Mouse (Mus musculus): ENCODE measurements at regions not wholly inside any gene's neighbourhood (a gene's known extent, or its start where the extent isn't known, plus 50 kb on each side); places are given as distances from the start of the nearest gene placed in this dataset.
"Not testable (repeated sequence)": the region's sequence is repeated elsewhere in the genome, so short reads cannot be mapped to it uniquely, and the experiment has no call there.

- DNase-seq (ENCODE audit: low spot score): no peak
Measured at GRCm38 (mm10) chr12:33496306-33496705, 66.9 kb downstream of the Twistnb start.

- peak; percentile 28 for DNase-seq (ENCODE audit: low spot score)
Measured at GRCm38 (mm10) chr12:33497319-33497892, 68.0 kb downstream of the Twistnb start.

DNA sequence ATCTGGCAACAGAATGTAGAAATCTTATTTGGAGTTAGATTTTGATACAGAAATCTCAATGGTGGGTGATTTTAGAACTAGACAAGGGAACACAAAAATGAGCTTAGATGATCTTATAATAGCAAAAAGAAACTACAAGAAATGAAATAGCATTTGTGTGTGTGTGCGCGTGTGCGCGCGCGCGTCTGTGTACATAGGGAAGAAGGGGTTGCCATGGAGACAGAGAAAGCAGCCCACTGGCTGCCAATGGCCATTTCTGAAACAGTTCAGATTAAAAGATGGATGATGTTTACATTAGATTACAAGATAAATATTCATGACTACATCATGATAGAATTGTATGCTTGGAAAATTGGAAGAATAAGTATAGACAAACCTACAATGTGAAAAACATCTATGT, 112.1 kb downstream of the Twistnb start:
- no peak for DNase-seq (ENCODE audit: low spot score)

DNA sequence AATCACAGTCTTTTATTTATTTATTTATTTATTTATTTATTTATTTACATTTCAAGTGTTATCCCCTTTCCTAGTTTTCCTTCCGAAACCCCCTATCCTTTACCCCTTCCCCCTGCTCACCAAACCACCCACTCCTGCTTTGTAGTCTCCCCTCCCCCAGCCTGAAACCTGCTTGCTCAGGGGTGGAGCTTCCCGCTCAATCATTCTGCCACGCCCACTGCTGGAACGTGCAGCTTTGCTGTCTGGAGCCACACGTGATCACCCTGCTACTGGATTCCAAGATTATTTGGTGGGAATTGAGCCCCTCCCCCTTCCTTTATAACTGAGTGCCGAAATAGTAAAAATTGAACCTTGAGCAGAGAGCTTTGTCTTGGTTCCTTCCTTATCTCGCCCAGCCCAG, 122.2 kb downstream of the Twistnb start:
- not testable (repeated sequence) for DNase-seq (ENCODE audit: low spot score)

- DNase-seq (ENCODE audit: low spot score): no peak
Measured at GRCm38 (mm10) chr12:33552231-33552630, 122.8 kb downstream of the Twistnb start.

DNA sequence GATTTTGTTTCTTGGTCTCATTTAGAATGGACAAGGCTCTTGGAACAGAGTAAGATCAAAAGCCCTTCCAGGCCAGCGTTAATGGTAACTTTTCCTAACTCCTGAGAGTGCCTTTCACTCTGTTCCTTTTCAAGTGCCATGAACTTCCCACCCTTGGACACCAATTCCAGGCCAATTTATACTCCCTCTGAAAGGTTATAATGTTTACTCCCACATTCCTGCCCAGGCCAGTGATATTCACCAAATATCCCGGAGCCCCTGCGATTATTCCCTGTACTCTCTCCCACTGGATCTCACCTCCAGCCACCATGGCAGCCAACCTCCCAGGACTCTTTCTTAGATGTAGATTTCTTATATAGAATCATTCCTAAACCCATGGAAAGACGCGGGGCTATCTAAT, 123.2 kb downstream of the Twistnb start:
- DNase-seq (ENCODE audit: low spot score): no peak

DNA sequence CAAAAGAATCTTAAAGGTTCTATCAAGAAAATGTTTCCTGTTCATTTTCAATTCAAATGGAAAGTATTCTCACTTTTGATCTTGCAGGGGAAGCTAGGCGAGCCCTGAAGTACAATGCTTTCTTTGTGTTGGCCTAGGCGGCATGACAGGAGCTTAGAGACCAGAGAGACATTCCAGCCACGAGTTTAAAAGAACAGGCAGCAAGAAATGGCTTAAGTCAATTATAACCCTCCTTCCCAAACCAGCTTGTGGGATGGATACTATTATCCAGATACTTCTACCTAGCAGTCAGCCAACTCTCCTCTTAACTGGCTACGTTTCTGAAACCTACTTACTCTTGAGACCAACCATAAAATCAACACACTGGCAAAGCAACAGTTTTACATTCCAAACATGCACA, 124.3 kb downstream of the Twistnb start:
- DNase-seq (ENCODE audit: low spot score): no peak

DNA sequence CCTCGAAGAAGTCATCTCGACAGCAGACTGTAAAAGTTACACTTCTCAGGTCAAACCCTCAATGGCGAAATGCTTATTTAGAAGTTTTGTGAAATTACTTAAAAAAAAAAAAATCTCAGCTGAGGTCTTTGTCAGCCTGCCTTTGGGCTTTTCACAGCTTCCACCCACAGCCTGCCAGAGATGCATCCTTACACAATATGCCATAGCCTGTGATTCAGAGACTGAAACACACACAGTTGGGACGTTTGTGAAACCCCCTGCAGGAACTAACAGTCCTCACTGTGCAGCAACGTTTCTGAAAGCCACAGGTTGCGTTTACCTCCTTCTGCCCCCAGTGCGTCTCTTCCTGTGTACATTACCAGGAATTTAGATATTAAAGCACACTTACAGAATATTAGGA, 131.7 kb downstream of the Twistnb start:
- DNase-seq (ENCODE audit: low spot score): peak; percentile 37

DNA sequence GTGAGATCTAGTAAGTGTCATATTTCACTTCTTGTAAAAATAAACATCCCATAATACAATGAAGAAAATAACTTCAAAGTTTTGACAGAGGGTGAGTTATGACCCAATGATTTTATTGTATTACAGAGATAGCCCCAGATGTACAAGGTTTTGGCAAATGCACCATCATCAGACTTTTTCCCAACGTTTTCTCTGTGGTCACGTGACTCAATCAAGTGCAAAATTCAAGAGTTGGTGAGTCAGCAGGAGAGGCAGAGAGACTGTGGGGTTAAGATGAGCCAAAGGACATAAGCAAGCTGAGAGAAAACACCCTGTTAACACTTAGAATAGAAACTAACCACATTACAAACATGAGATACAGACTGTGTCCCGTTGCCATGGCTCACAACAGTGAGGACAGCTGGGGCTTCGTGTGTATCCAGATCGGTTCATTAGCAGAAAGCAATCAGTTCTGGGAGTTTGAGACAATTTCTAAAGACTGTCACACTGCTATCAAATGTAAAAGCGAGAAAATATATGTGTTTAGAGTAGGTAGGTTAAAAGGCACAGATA, 148.5 kb downstream of the Twistnb start:
- peak; percentile 46 for DNase-seq (ENCODE audit: low spot score)

DNA sequence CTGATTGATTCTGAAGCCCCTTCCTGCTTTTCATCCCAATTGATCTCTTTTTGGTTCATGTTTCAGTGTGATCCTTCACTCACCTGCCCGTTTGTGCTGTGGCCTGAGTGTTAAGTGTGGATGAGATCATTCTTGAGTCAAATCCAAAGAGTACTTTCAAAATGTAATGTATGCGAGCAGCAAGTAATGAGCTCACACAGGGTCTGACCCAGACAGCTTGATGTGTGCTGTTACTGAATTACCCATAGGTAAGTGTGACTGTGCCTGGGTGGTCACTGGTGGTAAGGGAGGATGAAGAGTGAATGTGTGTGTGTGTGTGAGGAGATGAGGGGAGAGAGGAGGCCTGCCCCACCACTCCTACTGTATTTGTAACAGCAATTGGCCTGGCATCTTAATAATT, 151.4 kb downstream of the Twistnb start:
- DNase-seq (ENCODE audit: low spot score): no peak

GRCm38 (mm10) chr12:33591031-33591430, 161.6 kb downstream of the Twistnb start:
- no peak for DNase-seq (ENCODE audit: low spot score)

GRCm38 (mm10) chr12:33592431-33592911, 163.0 kb downstream of the Twistnb start:
- DNase-seq (ENCODE audit: low spot score): no peak

DNA sequence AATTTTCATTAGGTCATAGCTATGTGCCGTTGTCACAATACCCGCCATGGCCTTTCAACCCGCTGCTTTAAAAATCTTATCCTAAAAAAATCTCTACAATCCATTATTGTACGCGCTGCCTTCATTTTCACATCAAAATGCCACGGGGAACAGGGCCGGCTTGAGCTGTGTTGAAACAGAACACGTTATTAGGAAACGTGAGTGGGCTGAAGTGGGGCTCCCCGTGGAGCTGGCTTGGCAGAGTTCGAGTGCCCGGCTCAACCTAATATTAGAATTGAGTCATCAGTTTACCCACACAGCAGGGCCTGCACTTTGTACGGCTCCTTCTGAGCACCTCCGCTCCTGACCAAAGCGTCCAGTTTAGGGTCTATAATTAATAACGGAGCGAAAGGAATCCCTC, 163.5 kb downstream of the Twistnb start:
- peak; percentile 15 for DNase-seq (ENCODE audit: low spot score)

- DNase-seq (ENCODE audit: low spot score): no peak
Measured at GRCm38 (mm10) chr12:33593685-33594084, 164.2 kb downstream of the Twistnb start.

DNA sequence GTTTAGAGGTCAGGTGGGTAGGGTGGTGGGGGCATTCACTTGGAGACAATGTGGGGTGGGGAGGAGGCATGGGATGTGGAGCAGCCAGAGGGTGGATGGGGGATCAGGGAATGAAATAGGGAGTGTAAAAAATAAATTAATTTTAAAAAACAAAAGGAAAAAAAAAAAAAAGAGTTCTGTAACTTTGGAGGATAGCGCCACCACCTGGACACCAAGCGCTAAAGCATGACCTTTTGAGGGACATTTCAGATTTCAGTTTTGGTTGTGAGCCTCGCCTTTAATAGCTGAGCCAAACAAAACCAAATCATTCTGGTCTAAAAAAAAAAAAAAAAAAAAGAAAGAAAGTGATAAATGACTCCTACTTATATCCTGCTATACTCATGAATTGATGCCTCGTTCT, 176.0 kb downstream of the Twistnb start:
- DNase-seq (ENCODE audit: low spot score): no peak

- no peak for DNase-seq (ENCODE audit: low spot score)
Measured at GRCm38 (mm10) chr12:33607811-33608602, 178.6 kb downstream of the Twistnb start.

- no peak for DNase-seq (ENCODE audit: low spot score)
Measured at GRCm38 (mm10) chr12:33612378-33612777, 182.9 kb downstream of the Twistnb start.

DNA sequence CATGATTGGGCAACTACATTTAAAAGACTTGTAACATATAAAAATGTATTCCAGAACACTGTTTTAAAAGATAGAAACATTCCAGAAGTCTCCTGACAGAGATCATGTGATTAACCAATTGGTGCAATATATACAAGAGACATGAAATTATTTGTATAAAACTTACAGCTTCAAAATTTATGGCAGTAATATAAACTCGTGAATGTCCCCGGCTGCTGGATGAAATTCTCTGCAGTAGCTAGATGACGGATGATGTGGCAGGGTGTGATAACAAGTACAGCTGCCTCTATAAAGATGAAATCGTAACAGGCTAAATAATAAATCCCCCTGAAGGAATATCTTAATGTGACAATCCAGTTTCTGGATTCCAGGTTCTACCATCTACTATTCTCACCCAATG, 191.0 kb downstream of the Twistnb start:
- no peak for DNase-seq (ENCODE audit: low spot score)

GRCm38 (mm10) chr12:33626092-33626882, 196.9 kb downstream of the Twistnb start:
- DNase-seq (ENCODE audit: low spot score): no peak

DNA sequence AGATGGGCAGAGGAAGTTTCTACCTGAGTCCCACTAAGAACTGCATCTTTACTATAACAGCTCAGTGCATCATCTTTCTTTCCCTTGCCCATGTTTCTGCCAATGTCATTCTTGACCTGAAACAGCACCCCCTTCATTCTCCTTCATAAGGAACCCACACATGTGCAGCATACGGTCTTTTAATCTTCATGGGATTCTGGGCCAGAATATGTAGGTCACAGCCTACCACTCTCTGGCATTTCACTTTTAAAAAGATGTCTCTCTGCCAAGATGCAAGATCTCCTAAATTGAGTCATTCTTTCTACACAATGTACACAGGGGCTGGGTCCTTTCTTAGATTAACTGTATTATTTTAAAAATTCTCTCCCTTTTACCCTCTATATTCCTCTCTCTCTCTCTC, 223.2 kb downstream of the Twistnb start:
- DNase-seq (ENCODE audit: low spot score): no peak

- no peak for DNase-seq (ENCODE audit: low spot score)
Measured at GRCm38 (mm10) chr12:33675508-33675907, 246.1 kb downstream of the Twistnb start.

DNA sequence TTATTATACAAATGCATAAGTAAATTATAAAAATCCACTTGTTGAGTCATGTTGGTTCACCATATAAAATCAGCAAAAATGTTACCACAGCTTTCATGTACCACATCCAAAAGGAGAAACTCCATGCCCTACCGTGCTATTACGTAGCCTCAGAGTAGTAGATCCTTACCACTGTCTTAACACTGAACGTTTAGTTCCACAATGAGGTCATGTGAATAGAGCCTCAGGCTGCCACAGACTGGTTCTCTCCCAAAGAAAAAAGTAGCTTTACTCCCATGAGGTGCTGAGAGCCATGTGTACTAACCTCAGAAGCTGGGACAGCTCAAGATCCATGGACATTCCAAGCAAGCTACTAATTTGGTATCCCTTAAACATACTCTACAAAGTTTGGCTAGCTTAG, 235.4 kb upstream of the Ferd3l start:
- DNase-seq (ENCODE audit: low spot score): no peak

DNA sequence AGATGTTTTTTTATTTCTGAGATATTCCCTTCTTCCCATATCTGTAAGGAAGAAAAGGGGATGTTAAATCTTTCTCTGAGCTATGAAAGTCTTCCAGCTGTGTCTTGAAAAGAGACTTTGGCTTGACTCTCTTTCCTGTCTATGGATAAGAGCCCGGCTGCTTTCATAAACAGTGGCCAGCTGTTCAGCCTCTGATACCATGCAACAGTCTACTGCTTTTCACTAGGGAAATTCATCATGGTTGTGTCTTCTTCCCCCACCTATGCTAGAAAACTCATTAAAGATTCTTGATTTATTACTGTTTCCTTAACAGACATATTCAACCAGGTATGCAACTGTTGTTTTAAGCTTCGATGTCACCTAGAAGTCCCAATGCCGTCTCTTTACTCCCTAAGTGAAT, 213.8 kb upstream of the Ferd3l start:
- no peak for DNase-seq (ENCODE audit: low spot score)
